Mouse (Mus musculus) v-Abl transformed pro-B cells (cell line): ENCODE measurements around the gene Farsb.

Source experiments
- in situ Hi-C, 2 experiments: fragments of 400-800 bp; cut with MboI; formaldehyde crosslinking; loops; one replicate each; pipeline ENCODE4 v1.15.1; 2025; ENCODE audit not compliant: unreplicated experiment in 2 of 2

Gene Farsb

DNA sequence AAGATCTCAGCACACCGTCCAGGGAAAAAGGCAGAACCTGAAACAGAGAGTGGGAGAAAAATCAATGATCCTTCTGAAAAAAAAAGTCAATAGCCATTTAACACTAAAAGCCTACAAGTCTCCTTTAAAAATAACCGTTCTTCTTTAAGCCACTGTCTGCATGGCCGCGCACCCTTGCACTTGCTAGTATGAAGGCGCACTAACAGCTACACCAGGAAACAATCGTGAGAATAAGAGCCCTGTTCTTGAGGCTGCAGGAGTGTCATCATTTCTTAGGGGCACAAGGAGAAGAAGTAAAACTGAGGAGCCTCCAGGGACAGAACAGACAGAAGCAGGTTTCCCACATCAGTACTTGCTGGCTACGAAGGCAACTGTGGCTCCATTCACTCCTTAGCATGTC lies 63.4 kb downstream of the Farsb start:
- in situ Hi-C loops = no loop called here

DNA sequence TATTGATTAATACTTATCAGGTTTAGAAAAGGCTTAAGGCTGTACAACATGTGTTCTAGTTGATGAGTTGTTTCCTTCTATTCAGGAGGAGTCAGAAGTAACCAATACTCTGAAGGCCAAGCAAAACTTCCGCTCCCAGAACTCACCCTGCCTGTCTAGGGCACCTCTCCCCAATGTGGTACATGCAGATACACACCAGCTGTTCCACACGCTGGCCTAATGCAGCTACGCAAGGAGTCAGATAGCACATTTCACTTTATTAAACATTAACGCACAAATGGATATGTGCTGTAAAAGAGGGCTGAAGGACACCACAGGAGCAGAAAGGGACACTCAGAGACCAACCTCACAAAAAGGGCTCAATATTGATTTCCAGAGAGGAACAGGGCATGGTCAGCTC lies 63.8 kb downstream of the Farsb start:
- in situ Hi-C loops = no loop called here

DNA sequence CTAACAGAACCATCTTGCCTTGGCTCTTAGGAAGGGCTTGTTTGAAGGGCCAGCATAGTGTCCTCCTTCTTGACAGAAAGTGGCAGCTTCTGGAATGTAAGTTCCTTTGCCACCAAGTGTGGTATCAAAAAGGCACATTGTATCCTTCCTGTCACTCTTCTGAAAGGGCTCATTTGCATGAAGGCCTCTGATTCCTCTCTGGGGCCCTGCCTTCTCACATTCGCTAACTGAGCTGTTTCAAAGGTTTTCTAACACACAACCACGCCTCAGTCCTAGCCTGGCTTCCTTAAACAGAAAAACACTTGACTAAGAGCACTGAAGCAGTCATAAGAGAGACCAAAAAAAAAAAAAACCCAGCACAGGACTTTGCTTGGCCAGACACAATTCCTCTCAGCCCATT lies 66.1 kb downstream of the Farsb start:
- in situ Hi-C loops = no loop called here

DNA sequence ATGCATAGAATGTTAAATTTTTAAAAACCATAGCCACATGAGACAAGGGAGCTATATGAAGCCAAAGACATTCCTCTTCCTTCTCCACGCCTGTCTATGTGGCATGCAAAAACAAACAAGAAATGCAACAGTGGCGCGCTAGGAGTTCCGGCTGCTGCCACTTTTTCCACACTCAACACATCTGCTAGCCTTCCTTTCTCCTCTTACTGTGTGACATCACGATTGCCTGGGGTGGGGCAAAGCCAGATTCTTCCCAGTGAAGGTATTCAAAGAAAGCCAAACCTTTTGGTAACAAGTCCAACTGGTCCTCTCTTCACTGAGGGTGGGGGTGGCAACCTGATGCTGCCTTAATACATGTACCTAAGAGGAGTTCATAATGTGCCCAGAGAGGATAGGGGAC lies 66.9 kb downstream of the Farsb start:
- in situ Hi-C loops = no loop called here

DNA sequence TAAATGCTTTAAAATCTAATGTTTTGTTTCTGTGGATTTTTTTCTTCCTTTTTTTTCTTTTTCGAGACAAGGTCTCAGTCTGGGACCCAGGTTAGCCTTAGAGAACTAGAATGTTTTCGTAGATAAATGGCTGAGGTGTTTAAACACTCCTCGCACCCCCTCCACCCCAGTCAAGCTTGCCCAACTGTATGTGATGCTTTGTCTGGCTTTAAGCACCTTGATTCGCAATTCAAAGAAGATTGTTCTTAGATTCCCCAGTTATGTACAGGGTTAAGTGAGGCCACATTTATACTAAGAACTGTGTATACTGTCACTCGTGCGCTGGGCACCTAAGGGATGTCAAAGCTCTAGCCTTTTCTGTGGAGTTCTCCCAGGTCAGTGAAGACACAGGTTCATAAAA lies 68.4 kb downstream of the Farsb start:
- in situ Hi-C loops = no loop called here

DNA sequence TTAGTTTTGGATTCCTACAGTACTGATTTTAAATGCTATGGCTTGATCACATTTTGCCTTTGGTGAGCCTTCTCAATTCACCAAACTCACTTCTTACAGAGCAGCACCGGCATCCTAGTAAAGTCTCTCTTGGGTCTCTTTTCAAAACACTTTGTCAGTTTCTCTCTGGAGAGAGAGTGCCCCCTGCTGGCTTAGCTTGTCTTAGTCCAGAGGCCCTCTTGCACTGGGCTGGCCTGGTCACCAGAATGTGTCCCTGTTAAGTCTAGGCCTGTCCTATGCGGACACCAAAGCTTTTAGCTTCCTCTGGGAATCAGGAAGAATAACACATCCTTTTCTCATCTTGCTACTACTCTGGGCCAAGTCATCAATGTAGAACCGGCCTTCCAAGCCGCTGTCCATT lies 69.1 kb downstream of the Farsb start:
- in situ Hi-C loops = loop anchor here (10.0 kb wide), 1 partner anchor 445 kb away; no protein-coding TSS in a partner anchor

DNA sequence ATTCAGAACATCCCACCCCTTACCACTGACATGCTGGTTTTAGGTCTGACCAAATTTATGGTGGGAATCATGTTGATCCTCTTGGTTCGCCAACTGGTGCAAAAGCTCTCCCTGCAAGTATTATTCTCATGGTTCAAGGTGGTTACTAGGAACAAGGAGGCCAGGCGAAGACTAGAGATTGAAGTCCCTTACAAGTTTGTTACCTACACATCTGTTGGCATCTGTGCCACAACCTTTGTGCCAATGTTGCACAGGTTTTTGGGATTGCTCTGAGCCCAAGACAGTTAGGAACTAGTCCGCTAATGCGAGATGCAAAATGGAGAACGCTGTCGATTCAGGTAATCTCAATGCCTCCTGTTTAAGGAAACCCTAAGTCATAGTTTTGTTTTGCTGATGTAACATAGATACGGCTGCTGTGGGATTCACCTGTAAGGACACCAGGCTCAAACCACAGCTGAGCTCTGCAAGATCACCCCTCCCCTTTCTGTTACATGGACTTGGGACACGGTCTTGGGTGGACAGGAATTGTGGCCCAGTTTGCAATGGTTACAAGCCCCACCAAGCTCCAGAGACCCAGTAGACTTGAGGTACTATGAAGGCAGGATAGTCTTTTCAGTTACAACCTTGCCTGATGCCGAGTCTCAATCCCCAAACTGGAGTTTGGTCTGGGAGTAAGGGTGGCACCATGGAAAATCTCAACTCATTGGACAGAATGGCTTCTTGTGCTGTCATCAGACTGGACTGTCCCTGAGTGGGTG lies 71.4 kb downstream of the Farsb start:
- in situ Hi-C loops = loop anchor here (10.0 kb wide), 1 partner anchor 443 kb away; no protein-coding TSS in a partner anchor

DNA sequence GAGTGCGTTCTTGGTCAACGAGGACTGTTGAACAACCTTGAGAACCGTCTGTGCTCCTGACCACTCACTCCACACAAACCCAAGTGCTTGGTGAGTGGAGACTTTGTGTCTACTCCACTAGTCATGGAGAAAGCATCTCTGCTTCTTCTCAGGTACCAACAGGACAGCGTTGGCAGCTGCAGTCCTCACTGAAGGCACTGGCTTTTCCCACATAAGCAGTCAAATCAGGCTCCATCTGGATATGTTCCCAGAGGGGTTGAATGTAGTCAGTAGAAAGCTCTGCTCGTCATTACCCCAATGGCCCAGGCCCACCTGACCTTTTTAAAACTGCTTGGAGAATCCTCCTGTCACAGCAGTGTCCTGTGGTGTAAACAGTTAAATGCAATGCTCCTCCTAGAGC lies 74.3 kb downstream of the Farsb start:
- in situ Hi-C loops = loop anchor here (10.0 kb wide), 1 partner anchor 440 kb away; no protein-coding TSS in a partner anchor

DNA sequence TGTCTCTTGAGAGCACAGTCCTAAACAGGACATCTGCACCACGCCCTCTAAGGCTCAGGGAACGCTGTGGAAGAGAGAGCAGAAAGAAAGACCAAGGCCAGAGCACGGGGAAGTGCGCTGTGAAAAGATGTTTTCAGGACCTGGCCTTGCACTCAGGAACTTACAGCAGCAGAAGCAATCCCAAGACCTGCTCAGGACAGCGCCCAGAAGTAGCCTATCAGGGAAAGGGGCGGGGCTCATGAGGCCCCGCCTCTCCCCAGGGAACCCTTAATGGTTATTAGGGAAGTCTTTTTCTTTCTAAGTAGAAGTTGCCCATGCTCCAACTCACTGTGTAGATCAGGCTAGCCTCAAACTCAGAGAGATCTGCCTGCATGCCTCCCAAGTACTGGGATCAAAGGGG lies 76.0 kb downstream of the Farsb start:
- in situ Hi-C loops = loop anchor here (10.0 kb wide), 1 partner anchor 438 kb away; no protein-coding TSS in a partner anchor

DNA sequence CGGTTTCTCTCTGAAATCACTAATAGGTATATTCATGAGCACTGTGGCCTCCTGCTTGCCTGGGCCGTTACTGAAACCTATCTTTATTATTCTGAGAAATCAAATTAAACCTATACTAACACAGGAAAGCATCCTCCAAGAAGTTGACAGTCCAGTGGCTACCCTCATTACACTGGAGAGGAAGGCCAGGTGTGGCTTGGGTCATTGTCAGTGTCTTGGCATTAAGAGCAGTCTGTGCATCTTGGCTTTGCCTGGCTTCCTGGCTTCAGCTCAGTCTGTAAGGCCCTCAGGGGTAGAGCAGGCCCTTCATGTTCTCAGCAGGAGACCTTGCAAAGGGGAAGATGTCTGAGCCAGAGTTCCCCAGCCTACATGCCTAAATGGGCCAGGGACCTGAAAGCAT lies 79.3 kb downstream of the Farsb start:
- in situ Hi-C loops = no loop called here

DNA sequence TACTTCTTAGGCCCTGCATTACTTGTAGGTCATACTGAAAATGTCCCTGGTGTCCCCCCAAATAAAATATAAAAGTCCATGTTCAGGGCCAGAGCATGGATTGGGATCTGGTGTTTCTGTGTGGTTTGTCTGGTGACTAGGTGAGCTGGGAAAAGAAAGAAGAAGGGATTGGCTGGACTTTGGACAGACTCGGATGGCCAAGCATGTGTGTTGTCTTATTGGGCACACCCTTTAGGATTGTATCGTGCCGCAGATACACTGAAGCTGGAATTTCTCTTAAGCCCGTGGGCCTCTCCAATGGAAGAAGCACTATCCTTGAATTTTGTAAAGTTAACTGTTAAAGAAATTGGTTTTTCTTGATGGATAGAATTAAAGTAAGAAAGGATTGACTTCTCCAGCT lies 87.3 kb downstream of the Farsb start:
- in situ Hi-C loops = no loop called here

DNA sequence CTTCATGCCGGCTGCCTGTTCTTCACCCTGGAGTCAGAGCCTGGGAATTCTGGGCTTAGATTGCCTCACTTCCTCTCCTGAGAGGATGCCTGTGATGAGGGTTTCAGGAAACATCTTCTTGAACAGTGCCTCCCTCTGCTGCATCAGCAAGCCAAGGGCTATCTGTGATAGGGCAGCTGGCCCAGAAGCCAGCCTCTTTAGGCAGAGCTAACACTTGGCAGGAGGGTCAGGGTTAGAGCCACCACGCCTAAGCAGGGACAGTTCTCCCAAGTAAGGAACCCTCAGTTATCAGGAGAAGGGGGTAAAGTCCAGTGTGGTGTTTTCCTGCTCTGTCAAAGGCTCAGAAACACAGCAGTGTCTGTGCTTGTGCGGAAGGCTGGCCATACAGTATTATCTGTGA lies 88.9 kb downstream of the Farsb start:
- in situ Hi-C loops = no loop called here

DNA sequence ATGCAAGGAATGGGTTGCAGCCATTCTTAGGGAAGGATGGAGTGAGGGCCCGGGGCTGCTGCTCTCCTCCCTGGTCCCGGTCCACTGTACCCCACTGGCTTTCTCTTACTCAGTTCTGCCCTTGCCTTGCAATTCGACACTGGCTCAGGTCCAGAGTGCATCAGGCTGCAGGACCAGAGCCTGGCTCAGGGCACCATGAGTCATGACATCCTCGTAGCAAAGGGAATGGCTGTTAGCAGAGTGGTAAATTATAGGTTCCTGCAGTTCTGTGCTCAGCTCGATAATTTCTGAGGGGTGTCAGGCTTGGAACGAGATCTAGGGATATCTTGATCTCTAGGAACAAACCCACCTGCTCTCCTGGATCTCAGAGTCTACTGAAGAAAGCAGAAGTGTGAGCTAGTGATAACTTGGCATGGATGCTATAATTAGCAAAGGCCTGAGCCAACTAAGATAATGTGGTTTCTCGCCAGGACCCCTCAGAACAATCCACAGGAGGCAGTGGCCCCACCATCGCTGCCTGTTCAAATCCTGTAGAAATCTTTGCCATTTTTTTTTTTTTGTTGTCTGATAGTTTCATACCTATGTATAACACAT lies 92.3 kb downstream of the Farsb start:
- in situ Hi-C loops = no loop called here

DNA sequence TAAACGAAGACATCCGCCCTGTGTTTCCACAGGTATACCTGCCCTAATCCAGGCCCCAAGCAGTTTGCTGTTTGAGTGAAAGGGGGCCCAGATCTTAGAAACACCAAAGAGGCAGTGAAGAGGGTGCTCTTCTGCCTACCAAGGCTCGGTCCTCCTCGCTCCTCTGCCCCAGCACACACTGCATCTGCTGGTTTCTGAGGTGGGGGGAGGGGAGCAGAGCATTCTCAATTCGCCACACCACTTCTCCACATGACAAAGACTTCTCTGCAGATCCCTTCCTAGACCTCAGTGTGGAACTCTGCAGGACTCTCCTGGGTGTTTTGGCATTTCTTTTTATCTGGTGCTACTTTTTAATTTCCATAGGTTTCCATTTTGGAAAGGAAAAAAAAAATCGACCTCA lies 93.0 kb downstream of the Farsb start:
- in situ Hi-C loops = no loop called here

DNA sequence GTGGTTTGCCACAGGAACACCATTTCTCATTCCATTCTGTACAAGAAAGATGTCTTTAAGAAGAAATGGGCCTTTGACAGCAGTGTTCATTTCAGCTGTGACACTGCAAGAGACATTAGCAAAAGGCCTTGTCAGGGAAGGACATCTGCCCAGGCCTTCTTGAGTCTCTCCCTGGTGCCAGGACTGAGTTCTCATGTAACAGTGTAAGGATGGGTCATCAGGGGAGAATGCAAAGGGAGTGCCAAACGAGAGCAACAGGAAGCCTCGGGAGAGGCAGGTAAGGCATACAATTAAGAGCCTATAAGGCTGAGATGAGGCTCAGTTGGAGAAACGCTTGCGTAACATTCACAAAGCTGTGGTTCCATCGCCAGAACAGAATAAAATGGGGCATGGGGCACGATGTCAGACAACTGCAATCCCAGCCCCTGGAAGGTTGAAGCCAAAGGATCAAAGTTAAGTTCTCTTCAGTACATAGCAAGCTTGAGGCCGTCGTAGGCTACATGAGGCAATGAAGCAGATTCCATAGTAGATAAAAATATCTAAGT lies 93.4 kb downstream of the Farsb start:
- in situ Hi-C loops = no loop called here

DNA sequence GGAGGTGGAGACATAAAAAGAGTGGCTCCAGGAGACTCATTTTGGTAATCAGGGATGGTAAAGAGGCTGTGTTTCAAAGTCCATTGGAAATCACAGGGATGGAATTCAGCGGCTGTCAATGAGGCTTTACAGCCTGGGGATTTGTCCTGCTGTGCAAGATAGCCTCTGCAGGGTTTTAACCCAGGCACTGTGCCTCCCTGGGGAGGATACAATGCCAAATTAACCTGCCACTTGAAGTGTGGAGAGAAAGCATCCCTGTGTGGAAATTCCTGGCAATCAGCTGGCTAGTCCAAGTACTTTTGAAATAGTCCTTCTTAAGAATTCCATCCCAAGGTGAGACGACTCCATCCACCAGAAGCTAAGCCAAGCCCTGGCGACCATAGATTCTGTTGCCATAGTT lies 99.8 kb downstream of the Farsb start:
- in situ Hi-C loops = no loop called here

DNA sequence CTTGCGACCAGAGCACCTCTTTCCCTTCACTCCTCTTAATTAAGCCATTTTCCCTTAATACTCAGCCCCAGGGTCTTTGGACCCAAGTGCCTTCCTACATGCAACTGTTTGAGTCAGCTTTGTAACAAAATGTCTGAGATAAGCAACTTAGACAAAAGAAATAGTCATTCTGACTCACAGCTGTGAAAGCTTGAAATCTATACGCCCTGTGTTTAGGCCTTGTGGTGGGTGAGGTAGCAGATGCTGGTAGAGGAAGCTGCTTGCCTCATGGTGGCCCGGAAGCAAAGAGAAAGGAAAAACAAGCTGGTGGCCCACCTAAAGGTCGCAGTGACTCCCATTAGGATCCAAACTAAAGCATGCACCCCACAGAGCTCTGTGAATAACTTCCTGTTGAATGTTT lies 100.8 kb downstream of the Farsb start:
- in situ Hi-C loops = no loop called here

DNA sequence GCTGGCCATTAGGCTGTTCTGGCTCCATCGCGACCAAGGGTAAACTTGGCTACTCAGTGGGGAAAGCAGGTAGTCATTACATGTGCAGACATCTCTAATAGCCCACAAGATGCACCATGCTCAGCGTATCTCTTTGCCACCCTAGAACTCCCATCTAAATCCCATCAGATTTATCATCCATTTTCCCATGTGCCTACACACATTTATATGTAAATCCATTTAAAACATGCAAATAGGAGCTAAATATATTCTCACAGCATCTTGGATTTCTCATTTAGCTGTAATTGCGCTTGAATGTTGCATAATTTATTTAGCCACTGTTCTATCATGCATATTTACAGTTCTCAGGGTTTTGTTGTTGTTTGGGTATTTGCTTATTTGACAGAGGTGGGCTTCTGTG lies 107.7 kb downstream of the Farsb start:
- in situ Hi-C loops = no loop called here

DNA sequence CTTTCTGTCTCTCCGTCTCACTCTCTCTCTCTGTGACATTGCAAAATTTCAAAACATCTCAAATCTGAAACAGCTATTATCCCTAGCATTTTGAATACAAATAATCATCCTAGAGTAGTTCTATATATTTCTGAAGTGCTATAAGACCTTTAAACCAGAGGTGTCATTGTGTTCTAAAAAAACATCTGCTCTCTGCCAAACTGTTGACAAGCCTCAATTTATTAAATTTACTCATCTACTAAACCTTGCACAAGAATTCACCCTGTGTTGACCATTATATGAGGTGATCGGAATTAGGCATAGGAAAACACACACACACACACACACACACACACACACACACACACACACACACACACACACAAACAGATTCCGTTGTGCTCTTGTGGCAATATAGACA lies 113.6 kb downstream of the Farsb start:
- in situ Hi-C loops = no loop called here

DNA sequence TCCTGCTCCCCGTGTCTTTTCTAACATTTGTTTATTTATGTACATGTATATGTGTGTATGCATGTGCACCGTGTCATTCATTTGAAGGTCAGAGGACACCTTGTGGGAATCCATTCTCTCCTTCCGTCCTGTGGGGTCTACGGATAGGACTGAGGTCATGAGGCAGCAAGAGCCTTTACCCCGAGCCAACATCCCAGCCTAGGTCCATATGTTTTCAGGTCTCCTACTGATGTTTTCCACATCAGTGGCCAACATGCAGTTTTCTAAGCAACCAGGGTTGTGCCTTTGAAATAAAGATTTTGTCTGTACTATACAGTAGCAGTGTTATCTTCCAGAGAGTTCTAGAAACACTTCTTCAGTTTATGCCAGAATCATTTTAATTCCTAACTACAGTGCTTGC lies 114.9 kb downstream of the Farsb start:
- in situ Hi-C loops = no loop called here

DNA sequence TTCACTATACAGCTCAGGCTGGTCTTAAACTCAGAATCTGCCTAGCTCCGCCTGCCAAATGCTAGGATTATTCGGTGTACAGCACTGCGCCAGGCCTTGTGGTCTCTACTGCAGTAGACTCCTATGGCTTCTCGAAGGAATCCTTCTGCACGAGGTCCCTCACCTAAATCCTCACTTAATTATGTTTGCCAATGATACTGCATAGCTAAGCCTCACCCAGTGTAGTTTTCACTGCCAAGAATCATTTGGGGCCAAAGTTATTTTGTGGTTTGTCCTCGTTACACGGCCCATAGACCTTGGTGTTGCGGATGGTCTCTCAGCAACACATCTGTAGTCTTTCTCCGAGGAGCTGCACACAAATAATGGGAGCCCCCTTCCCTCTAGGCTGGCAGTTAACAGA lies 116.4 kb downstream of the Farsb start:
- in situ Hi-C loops = no loop called here

DNA sequence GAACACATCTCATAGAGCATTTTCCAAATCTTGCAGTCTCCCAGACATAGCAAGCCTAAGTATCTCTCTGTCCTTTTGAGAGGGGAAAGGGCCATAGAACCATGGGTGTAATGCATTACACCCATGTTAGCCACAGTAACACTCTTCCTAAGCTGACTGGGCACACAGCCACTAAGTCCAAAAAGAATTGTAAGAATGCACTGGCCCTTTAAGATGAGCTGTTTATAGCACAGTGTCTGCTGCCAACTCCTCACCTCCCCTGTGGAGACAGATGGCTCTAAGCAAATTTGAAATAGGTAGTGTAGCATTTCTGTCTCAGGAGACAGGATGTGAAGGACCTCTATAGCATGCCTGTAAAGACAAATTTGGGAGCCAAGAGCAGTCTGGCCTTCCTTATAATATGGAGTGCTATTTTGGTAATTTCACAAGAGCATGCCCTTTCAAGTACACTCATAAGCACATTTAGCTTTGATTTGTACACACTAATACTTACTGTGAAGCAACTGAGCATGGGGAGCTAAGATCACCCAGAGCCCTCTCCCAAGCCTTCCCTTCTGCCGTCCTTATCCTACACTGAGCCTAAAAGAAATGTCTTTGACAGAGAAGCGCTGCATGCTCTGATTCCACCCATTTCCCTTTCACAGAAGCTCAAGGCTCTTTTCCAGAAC lies 117.0 kb downstream of the Farsb start:
- in situ Hi-C loops = no loop called here
